Mouse (Mus musculus): Measurements from ENCODE around the gene Zfp518b. TPM values are rescaled to one million over a fixed set of nuclear protein-coding genes. Genes with fewer than 3 reads are reported as not detected.
A peak's percentile ranks its signal among the peaks of the same experiment; 100 is the strongest.

The Zfp518b gene
- polyA plus RNA-seq (2016; fragmentation: Nextera tagmentation; extraction: Ambion mirVana), result 42.3 and 43.1 TPM in 2 replicates

DNA sequence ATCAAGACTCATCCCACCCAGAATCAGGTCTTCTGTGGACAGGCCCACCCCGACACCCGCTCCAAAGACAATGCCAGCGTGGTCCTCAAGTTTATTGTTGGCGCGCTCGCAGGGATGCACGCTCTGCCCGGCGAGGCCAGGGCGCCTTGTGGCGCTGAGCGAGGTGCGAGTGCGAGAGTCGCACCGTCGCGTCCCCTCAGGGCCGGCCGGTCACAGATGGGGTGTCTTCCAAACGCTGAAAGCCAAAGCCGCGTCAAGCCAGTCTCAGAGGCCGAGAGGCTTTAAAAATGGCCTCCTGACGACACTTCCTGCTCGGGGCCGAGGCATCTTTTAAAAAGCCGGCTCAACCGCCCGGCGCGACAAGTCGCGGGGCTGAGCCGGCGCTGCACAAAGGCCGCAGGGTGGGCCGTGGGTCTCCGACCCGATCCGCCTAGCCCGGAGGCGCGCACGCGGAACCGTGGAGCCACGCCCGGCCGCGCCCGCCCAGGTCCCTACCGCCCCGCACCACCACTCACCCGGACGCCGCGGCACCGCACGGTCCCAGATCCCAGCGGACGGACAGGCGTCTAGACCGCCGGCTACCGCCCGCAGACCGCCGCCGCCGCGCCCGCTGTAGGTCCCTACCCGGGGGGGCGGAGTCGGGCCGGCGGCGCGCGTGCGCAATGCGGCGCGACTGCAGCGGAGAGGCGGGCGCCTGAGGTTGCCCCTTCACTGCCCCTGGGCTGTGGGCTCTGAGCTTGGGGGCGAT is at the start of gene Zfp518b:
TSS of gene Zfp518b (minus strand) at position 663 of the 748 bp plus-strand sequence.
- peak within 1 kb of the TSS; percentile 89 for H3K4me3 ChIP-seq

DNA sequence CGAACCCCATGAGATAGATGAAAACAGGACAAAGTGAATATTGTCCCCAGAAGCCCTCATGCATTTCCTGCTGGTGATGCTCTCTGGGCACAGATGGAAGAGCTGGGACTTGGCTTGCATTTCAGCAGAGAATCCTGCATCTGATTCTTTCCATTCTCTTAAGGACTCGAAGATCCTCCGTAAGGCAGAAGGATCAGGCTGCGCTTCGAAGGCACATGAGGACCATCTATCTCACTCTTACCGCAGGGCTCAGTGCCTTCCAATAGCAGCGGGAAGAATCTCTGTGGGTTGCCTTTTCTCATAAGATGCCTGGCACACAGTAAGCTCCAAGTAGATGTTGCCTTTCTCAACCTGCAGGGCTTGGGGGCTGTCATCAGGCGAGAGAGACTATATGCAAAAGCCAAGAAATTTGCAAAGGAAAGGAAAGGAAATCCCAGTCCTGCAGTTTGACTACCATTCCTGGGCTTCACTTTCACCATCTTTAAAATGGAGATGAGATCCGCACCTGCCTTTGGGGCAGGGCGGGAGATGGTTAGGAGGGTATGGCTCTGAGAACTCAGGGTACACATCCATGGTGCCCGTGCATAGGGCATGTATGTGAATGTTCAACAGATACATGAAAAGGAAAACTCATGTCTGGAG is 24.4 kb upstream of the Zfp518b start:
- DNase-seq (ENCODE audit: low spot score), result no peak
- H3K9me3 ChIP-seq, result no peaks in the 10 kb centered on the region; the same call in 1 of the 2 replicates
- no peaks in the 10 kb centered on the region for H3K27me3 ChIP-seq (replicated peaks; ENCODE audit: low read depth, poor library complexity, severe bottlenecking)
- no peaks in the 10 kb centered on the region for H3K4me1 ChIP-seq
- no peak overlapping the region for H3K4me3 ChIP-seq
- H3K27ac ChIP-seq (replicated peaks), result no peak overlapping the region
- no peaks in the 10 kb centered on the region for H3K36me3 ChIP-seq (replicated peaks)
- 71% methylated on average over 11 of the region's 11 CpGs for WGBS

More for the DNA sequence above, at the start of gene Zfp518b:
- under 1% methylated on average over 89 of the region's 89 CpGs for WGBS
- peak; percentile 89 for DNase-seq (ENCODE audit: low spot score)
- peaks cover 3% of the 10 kb centered on the region; the same call in 1 of the 2 replicates for H3K27me3 ChIP-seq (replicated peaks; ENCODE audit: low read depth, poor library complexity, severe bottlenecking)
- peaks cover 40% of the 10 kb centered on the region for H3K36me3 ChIP-seq (replicated peaks)
- peak within 1 kb of the TSS; percentile 99 for H3K27ac ChIP-seq (replicated peaks)
- peaks cover 15% of the 10 kb centered on the region for H3K4me1 ChIP-seq
- H3K9me3 ChIP-seq, result 0 out of 2 replicates have a peak, but pooled peaks cover 2% of the 10 kb centered on the region

DNA sequence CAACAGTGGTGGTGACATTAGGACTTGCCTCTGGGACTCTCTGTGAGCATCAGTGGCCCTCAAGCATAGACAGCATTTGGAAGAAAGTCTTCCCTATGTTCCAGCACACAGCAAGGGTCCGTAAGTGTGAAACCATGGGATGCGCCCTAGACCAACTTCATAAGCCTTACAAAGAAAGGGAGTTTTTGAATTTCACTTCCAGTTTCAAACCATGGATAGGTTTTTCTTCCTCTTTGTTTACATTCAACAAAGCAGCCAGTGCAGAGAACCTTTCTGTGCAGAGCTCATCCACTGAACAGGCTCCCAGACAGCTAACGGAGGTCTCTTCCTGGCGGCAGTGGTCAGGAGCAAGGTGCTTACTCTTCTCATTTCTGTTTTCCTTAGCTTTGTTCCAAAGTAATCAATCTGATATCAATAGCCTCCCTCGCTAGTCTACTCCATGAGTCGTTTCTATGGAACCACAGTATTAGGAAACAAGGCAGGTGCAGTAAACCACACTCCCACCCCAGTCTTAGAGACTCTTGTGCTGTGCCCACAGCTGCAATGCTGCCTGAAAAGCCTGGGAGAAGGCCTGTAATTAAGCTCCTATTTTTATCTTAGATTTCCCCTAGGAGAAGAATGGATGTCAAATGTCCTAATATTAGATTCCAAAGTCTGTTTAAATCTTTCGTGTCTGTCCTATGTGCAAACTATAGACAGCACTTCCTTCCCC is 22.9 kb upstream of the Zfp518b start:
- Histone ChIP-seq H3K27ac (replicated peaks) (no peak overlapping the region), H3K4me3 (no peak overlapping the region), H3K36me3 (replicated peaks) (no peaks in the 10 kb centered on the region), H3K4me1 (no peaks in the 10 kb centered on the region), H3K27me3 (replicated peaks; ENCODE audit: low read depth, poor library complexity, severe bottlenecking) (no peaks in the 10 kb centered on the region), H3K9me3 (no peaks in the 10 kb centered on the region; the same call in 1 of the 2 replicates)
- 84% methylated on average over 7 of the region's 7 CpGs for WGBS
- DNase-seq (ENCODE audit: low spot score), result no peak

DNA sequence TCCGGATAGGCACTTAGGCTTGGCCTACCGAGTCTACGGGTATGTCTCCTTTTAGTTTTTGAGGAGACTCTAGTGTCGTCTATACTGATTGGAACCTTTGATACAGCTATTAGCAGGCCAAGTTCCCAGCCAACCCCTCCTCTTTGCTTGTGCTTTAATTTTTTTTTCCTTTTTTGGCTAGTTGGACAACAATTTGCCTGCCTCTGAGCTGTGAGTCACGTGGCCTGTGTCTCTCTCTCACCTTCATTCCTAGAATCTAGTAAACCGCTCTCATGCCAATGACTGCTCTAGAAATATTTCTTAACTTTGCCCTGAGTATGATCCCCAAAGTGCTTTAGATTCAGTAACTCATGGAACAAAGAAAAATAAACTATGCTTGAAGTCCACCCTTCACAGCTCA is 18.3 kb upstream of the Zfp518b start:
- Histone ChIP-seq H3K4me3 (no peak overlapping the region), H3K36me3 (replicated peaks) (no peaks in the 10 kb centered on the region)
- 90% methylated on average over 6 of the region's 6 CpGs for WGBS

DNA sequence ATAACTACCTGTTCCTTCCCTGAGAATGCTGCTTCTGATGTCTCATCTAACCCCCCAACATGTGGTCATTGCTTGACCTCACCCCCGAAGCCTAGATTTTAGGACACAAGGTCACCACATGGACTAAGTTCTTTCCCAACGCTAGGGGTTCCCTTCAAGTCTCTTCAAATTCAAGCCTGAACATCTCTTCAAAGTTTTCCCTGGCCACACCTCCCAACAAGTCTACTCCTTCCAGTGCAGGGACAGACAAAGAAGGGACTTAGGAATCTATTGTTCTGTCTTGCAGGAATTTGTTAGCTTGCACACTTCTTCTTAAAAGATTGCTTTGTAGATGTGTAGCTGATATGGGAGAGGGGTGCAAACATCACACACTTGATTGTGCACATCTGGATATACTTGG is 17.5 kb upstream of the Zfp518b start:
- Histone ChIP-seq H3K9me3 (no peaks in the 10 kb centered on the region), H3K4me1 (peaks cover 4% of the 10 kb centered on the region; the same call in 1 of the 2 replicates), H3K36me3 (replicated peaks) (no peaks in the 10 kb centered on the region), H3K27ac (replicated peaks) (no peak overlapping the region), H3K4me3 (no peak overlapping the region), H3K27me3 (replicated peaks; ENCODE audit: low read depth, poor library complexity, severe bottlenecking) (no peaks in the 10 kb centered on the region)
- WGBS, result 83% methylated on average over 2 of the region's 2 CpGs
- peak; percentile 1 for DNase-seq (ENCODE audit: low spot score)

More for the DNA sequence above, 18.3 kb upstream of the Zfp518b start:
- Histone ChIP-seq H3K27me3 (replicated peaks; ENCODE audit: low read depth, poor library complexity, severe bottlenecking) (no peaks in the 10 kb centered on the region), H3K9me3 (no peaks in the 10 kb centered on the region), H3K4me1 (no peaks in the 10 kb centered on the region), H3K27ac (replicated peaks) (no peak overlapping the region)
- no peak for DNase-seq (ENCODE audit: low spot score)

DNA sequence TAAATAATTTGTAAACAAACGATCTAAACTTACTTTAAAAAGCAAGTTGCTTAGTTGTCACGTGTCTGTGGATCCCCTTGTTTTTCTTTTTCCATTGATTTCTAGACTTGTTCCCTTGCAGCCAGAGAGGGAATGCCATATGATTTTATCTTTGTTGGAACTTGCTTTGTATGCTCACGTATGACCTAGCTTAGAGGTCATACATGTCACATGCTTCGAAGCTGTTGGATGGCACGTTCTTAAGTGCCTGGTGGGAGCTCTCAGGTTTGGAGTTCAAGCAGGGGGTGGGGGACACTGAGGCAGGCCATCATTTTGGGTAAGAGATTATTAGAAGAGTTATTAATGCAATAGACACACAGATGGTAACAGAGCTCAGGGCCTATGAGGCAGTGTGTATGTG is 13.8 kb upstream of the Zfp518b start:
- H3K27me3 ChIP-seq (replicated peaks; ENCODE audit: low read depth, poor library complexity, severe bottlenecking), result no peaks in the 10 kb centered on the region
- H3K27ac ChIP-seq (replicated peaks), result no peak overlapping the region
- no peak for DNase-seq (ENCODE audit: low spot score)
- no peaks in the 10 kb centered on the region for H3K36me3 ChIP-seq (replicated peaks)
- H3K4me1 ChIP-seq, result peaks cover 12% of the 10 kb centered on the region; the same call in 1 of the 2 replicates
- WGBS, result 75% methylated on average over 5 of the region's 5 CpGs
- no peaks in the 10 kb centered on the region for H3K9me3 ChIP-seq
- H3K4me3 ChIP-seq, result no peak overlapping the region

DNA sequence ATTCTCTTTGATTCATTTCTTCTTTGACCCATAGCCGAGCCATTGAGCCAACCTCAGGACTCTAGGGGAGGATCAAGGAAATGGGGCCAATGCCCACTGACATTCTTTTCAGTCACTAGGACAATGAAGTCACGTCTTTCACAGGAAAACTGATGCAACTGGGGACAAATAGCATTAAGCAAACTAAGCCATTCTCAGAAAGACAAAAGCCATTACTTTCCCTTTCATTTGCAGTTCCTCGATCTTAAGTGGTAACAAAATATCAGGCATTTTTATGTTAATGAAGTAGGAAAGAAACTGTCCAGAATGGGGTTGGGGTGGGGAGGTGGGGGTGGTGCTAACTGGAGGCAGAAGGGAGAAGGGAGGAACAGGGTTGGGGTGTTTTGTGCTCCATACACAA is 13.4 kb upstream of the Zfp518b start:
- Histone ChIP-seq H3K27ac (replicated peaks) (no peak overlapping the region), H3K4me3 (no peak overlapping the region), H3K27me3 (replicated peaks; ENCODE audit: low read depth, poor library complexity, severe bottlenecking) (no peaks in the 10 kb centered on the region), H3K36me3 (replicated peaks) (no peaks in the 10 kb centered on the region), H3K9me3 (no peaks in the 10 kb centered on the region), H3K4me1 (peaks cover 12% of the 10 kb centered on the region; the same call in 1 of the 2 replicates)
- 44% methylated on average over 3 of the region's 3 CpGs for WGBS
- DNase-seq (ENCODE audit: low spot score), result no peak

DNA sequence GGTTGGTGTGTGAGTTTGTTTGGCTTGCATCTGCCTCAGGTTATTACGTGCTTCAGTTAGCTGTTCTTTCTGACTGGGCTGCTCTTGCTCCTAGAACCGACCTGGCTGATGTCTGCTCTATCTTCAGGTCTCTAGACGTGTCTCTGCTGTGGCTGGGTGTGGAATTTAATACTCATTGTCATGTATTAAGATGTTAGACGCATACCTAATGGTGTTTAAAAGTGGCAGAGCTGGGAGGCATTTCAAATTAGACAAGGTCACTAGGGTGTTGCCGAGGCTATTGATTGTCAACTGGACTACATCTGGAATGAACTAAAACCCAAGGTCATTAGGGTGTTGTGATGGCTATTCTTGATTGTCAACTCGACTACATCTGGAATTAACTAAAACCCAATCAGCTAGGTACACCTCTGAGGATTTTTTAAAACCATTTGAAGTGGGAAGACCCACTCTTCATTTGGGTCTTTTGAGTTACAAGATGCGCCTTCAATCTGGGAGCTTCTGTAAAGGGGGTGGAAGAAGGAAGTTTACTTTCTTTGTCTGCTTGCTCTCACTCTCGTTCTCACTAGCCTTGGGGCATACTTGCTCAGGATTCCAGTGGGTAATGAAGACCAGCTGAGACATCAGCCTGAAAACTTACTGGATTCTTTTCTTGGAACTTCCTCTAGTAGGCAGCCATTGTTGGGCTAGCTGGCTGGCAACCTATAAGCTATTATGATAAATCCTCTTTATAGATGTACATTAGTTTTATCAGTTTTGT is 12.2 kb upstream of the Zfp518b start:
- H3K4me3 ChIP-seq, result no peak overlapping the region
- WGBS, result 32% methylated on average over 8 of the region's 8 CpGs
- H3K36me3 ChIP-seq (replicated peaks), result no peaks in the 10 kb centered on the region
- peak overlapping the region; percentile 35; the same call in 1 of the 2 replicates for H3K27ac ChIP-seq (replicated peaks)
- no peaks in the 10 kb centered on the region for H3K9me3 ChIP-seq
- peaks cover 12% of the 10 kb centered on the region; the same call in 1 of the 2 replicates for H3K4me1 ChIP-seq
- DNase-seq (ENCODE audit: low spot score), result peak; percentile 57
- H3K27me3 ChIP-seq (replicated peaks; ENCODE audit: low read depth, poor library complexity, severe bottlenecking), result no peaks in the 10 kb centered on the region

DNA sequence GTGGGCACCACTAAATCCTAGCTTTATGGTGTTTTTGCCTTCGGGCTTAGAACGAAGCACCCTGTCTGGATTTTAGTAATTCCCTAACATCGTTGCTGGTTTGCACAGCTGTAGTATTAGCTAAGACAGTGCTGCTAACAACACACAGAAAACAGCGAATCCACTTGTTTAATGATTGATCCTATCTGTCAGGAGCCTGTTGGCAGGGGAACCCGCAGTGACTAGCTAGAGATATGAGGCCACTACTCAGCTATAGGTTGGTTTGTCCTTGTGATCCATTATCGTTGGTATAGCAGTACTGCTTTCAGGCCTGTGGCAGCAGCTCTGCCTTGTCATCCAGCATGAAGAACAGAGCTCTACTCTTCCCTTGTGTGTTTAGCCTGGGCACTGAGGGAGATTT is 8.2 kb upstream of the Zfp518b start:
- H3K36me3 ChIP-seq (replicated peaks), result no peaks in the 10 kb centered on the region
- H3K4me1 ChIP-seq, result peaks cover 12% of the 10 kb centered on the region; the same call in 1 of the 2 replicates
- no peak overlapping the region for H3K27ac ChIP-seq (replicated peaks)
- DNase-seq (ENCODE audit: low spot score), result no peak
- 0 out of 2 replicates have a peak, but pooled peaks cover under 1% of the 10 kb centered on the region for H3K27me3 ChIP-seq (replicated peaks; ENCODE audit: low read depth, poor library complexity, severe bottlenecking)
- H3K9me3 ChIP-seq, result no peaks in the 10 kb centered on the region
- 89% methylated on average over 6 of the region's 6 CpGs for WGBS
- H3K4me3 ChIP-seq, result no peak overlapping the region

DNA sequence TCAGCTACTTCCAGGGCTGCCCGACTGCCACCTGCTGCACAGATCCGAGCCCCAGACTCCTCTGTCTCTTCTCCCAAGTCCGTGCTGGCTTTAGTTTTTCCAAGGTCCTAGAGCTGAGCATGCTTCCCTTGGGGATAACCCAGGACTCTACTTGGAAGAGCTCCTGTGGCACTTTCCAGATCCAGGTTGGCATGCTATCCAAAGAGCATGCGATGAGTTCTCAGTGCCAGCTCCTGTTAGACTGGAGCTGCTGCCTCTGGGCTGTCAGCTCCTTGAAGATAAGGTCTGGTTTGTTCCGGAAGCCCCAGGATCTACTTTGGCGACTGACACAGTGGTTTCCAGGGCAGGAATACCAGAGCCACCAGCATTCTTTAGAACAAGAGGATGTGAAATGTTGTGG is 4.6 kb upstream of the Zfp518b start:
- Histone ChIP-seq H3K27ac (replicated peaks) (no peak overlapping the region), H3K4me3 (no peak overlapping the region), H3K4me1 (peaks cover 5% of the 10 kb centered on the region), H3K9me3 (no peaks in the 10 kb centered on the region), H3K36me3 (replicated peaks) (no peaks in the 10 kb centered on the region), H3K27me3 (replicated peaks; ENCODE audit: low read depth, poor library complexity, severe bottlenecking) (peaks cover 3% of the 10 kb centered on the region; the same call in 1 of the 2 replicates)
- 89% methylated on average over 6 of the region's 6 CpGs for WGBS
- no peak for DNase-seq (ENCODE audit: low spot score)

DNA sequence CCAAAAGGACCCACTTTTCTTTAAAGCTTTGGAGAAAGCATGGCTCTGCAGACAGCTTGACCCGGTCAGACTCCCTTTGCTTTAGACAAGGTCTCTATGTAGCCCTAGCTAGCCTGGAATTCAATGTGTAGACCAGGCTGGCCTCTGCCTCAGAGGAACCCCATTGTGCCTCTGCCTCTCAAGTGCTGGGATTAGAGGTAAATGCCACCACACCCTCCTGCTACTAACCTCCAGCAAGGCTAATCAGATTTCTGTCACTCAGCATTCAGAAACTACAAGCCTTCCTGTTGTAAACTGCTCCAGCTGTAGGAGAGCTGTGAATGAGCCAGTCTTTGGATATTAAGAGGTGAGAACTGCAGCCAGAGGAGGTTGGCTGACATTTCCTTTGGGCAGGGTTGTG is 3.1 kb upstream of the Zfp518b start:
- no peak for DNase-seq (ENCODE audit: low spot score)
- Histone ChIP-seq H3K27me3 (replicated peaks; ENCODE audit: low read depth, poor library complexity, severe bottlenecking) (peaks cover 3% of the 10 kb centered on the region; the same call in 1 of the 2 replicates), H3K4me1 (peaks cover 14% of the 10 kb centered on the region), H3K4me3 (no peak overlapping the region), H3K36me3 (replicated peaks) (peaks cover 7% of the 10 kb centered on the region), H3K27ac (replicated peaks) (no peak overlapping the region), H3K9me3 (no peaks in the 10 kb centered on the region)
- 87% methylated on average over 1 of the region's 1 CpGs for WGBS

DNA sequence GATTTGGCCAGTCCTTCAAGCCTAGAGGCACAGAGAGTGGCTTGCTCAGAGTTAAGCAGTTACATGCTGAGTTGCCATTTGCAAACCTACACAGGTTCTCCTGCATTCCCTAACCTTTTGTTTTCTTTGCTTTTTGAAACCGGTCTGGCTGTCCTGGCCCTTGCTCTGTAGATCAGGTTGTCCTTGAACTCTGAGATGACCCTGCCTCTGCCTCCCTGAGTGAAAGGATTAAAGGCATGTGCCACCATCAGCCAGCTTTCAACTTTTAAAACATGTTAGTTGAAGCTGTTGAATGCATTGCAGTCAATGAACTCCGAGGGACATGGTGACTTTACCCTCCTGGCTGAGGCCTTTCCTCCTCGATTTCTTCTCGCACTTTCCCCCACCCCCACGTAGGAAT is 25.8 kb downstream of the Zfp518b start:
- WGBS, result 86% methylated on average over 5 of the region's 5 CpGs
- no peaks in the 10 kb centered on the region for H3K36me3 ChIP-seq (replicated peaks)
- no peaks in the 10 kb centered on the region for H3K9me3 ChIP-seq
- H3K4me3 ChIP-seq, result no peak overlapping the region
- H3K27ac ChIP-seq (replicated peaks), result no peak overlapping the region
- H3K4me1 ChIP-seq, result no peaks in the 10 kb centered on the region
- H3K27me3 ChIP-seq (replicated peaks; ENCODE audit: low read depth, poor library complexity, severe bottlenecking), result no peaks in the 10 kb centered on the region
- DNase-seq (ENCODE audit: low spot score), result no peak

All from embryonic facial prominence, embryonic 10.5 days (tissue).